Mouse (Mus musculus): ENCODE measurements around the gene Tenm2. TPM values are rescaled to one million over a fixed set of nuclear protein-coding genes. Genes with fewer than 3 reads are reported as not detected.

The Tenm2 gene
- polyA plus RNA-seq, 1 experiment from 2014 or later: 1.4 TPM

DNA sequence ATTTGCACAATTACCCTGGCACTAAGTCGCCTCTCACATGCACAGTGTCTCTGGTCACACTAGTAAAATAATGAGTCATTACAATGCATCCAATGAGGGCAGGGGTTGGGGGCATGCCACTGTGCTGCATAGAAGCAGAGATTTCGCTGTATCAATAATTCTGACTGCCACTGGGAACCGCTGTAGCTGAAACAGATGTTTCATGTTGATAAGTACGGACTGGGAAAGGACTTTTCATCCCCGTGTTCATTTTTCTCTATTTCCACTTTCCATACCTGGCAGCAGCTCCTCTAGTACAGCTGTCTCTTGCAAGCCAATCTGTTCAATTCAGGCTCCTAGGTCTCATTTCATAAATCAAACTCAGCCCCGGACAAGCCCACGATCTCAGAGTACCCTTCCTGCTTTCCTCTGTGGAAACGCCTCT lies 433.5 kb downstream of the Tenm2 start:
- Histone ChIP-seq H3K9me3 (replicated peaks) (no peaks in the 10 kb centered on the region), H3K4me1 (replicated peaks) (no peaks in the 10 kb centered on the region), H3K27me3 (replicated peaks) (no peaks in the 10 kb centered on the region), H3K36me3 (no peaks in the 10 kb centered on the region), H3K4me2 (no peak overlapping the region), H3K9ac (no peak overlapping the region), H3K4me3 (no peak overlapping the region), H3K27ac (ENCODE audit: poor library complexity, severe bottlenecking) (no peak overlapping the region)
- no peak for ATAC-seq (ENCODE audit: insufficient number of reproducible peaks, low FRiP score)
- WGBS: 69% methylated on average over 8 of the region's 8 CpGs

DNA sequence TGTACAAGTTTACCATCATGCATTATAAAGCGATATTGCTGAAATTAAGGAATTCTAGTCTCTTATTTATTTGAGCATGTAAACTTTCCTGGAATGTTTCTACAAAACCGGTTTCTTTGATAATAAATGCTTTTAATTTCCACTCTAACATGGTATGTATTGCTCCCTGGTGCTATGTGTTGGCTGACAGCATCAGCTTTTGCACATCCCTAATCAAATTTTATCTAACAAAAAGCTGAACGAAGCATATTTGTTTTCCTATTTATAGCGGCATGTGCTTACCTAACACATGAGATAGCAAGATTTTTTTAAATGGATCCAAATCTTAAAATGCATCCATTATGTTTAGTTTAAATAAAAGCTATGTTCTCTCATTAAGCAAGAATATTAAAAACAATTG lies 434.1 kb downstream of the Tenm2 start:
- H3K27ac ChIP-seq (ENCODE audit: poor library complexity, severe bottlenecking): no peak overlapping the region
- H3K27me3 ChIP-seq (replicated peaks): no peaks in the 10 kb centered on the region
- H3K9me3 ChIP-seq (replicated peaks): no peaks in the 10 kb centered on the region
- no peak for ATAC-seq (ENCODE audit: insufficient number of reproducible peaks, low FRiP score)
- H3K36me3 ChIP-seq: no peaks in the 10 kb centered on the region
- no peak overlapping the region for H3K4me2 ChIP-seq
- H3K4me1 ChIP-seq (replicated peaks): no peaks in the 10 kb centered on the region
- H3K9ac ChIP-seq: no peak overlapping the region
- WGBS: 70% methylated on average over 4 of the region's 4 CpGs
- no peak overlapping the region for H3K4me3 ChIP-seq

DNA sequence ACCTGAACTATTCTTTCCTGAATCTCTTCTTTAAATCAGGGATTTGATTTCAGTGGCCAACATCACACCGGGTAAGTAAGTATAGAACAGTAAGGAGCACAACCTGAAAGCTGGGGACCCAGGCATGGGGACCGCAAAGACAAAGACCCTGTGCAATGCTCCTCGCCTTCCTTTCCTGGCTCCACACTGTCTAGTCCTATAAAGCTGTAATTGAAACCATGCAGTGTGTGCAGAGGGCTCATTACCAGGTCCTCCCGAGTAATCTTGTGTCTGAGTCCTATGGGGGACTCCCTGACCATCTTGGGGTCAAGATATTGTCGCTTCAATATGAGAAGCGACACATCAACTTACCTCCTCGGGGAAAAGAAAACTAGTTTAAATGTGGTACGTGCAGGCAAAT lies 436.4 kb downstream of the Tenm2 start:
- ATAC-seq (ENCODE audit: insufficient number of reproducible peaks, low FRiP score): no peak
- Histone ChIP-seq H3K36me3 (no peaks in the 10 kb centered on the region), H3K4me3 (no peak overlapping the region), H3K9me3 (replicated peaks) (no peaks in the 10 kb centered on the region), H3K4me1 (replicated peaks) (no peaks in the 10 kb centered on the region), H3K27ac (ENCODE audit: poor library complexity, severe bottlenecking) (no peak overlapping the region), H3K9ac (no peak overlapping the region), H3K4me2 (no peak overlapping the region), H3K27me3 (replicated peaks) (no peaks in the 10 kb centered on the region)
- WGBS: 74% methylated on average over 8 of the region's 8 CpGs

DNA sequence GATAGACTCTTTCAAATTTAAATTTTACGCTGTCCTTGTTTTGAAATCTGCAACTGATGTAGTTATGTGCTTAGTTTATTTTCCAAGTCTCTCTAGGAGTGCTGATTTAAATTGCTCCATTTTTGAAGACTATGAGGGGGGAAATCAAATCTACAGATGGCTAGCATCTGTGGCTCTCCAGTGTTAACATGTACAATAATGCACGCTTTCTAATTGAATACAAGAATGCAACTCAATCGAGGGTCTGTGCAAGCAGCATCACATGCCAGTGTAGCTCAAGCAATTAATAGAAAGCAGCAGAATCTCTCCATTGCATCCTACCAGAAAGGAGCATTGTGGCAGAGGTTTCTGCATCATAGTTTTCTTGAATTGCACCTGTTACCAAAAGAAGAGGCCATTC lies 477.8 kb downstream of the Tenm2 start:
- Histone ChIP-seq H3K4me3 (no peak overlapping the region), H3K9ac (no peak overlapping the region), H3K4me1 (replicated peaks) (no peaks in the 10 kb centered on the region), H3K4me2 (no peak overlapping the region), H3K36me3 (no peaks in the 10 kb centered on the region), H3K9me3 (replicated peaks) (no peaks in the 10 kb centered on the region), H3K27me3 (replicated peaks) (no peaks in the 10 kb centered on the region), H3K27ac (ENCODE audit: poor library complexity, severe bottlenecking) (no peak overlapping the region)
- no peak for ATAC-seq (ENCODE audit: insufficient number of reproducible peaks, low FRiP score)
- WGBS: 77% methylated on average over 3 of the region's 3 CpGs

DNA sequence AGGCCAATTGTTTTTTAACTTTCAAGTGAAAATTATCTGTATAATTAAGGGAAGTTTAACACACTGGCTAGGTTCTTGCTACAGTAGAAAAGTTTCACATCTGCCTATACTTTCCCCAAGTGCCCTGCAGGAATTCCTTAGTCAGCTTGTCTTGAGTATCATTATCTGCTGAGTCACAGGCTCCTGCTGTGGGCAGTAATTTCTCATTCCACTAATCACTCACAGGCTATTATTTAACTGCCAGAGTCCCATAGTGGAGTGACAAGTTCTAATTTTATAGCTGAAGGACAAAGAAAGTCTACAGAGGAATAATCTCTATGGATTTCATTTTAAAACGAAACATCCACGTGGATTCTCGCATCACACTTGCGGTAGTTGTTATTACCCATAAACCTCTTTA lies 489.5 kb downstream of the Tenm2 start:
- H3K9ac ChIP-seq: no peak overlapping the region
- peaks cover 1% of the 10 kb centered on the region for H3K4me1 ChIP-seq (replicated peaks)
- H3K4me3 ChIP-seq: no peak overlapping the region
- H3K27me3 ChIP-seq (replicated peaks): no peaks in the 10 kb centered on the region
- no peak overlapping the region for H3K27ac ChIP-seq (ENCODE audit: poor library complexity, severe bottlenecking)
- ATAC-seq (ENCODE audit: insufficient number of reproducible peaks, low FRiP score): no peak
- no peaks in the 10 kb centered on the region for H3K36me3 ChIP-seq
- H3K9me3 ChIP-seq (replicated peaks): no peaks in the 10 kb centered on the region
- no peak overlapping the region for H3K4me2 ChIP-seq
- 86% methylated on average over 4 of the region's 4 CpGs for WGBS

DNA sequence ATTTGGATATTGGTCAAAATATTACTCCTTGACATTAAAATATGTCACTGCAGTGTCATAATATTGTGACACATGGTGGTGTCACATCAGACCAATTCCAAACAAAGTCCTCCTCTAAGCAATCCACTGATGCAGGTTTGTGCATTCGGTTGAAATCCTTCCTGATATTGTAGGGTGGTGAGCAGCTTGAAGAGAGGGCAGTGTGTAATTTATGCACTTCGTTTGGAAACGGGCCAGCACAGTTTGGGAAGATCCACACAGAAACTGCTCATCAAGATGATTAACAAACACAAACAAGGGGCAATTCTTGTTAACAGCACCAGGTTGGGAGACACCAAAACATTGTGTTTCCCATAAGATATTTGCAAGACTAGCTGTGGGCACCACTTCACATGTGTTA lies 508.0 kb downstream of the Tenm2 start:
- no peak overlapping the region for H3K9ac ChIP-seq
- ATAC-seq (ENCODE audit: insufficient number of reproducible peaks, low FRiP score): no peak

DNA sequence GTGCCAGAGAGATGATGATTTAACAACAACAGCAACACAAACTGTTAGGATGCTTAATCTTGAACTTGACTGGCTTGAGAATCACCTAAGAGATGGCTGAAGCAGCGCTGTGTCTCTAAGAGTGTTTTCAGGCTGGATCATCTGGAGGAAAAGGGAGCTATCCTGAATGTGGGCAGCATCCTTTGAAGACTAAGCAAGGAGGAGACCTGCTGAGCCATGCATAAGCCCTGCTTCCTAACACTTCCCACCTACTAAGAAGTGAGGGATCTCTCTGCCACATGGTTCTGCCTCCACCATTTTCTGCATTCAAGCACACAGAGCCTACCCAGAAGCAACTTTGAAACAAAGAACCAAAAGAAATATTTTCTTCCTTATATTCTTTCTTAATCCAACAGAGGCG lies 532.9 kb downstream of the Tenm2 start:
- H3K27ac ChIP-seq (ENCODE audit: poor library complexity, severe bottlenecking): no peak overlapping the region
- no peak overlapping the region for H3K9ac ChIP-seq
- no peaks in the 10 kb centered on the region for H3K27me3 ChIP-seq (replicated peaks)
- no peaks in the 10 kb centered on the region for H3K4me1 ChIP-seq (replicated peaks)
- no peak overlapping the region for H3K4me2 ChIP-seq
- no peak overlapping the region for H3K4me3 ChIP-seq
- no peak for ATAC-seq (ENCODE audit: insufficient number of reproducible peaks, low FRiP score)
- WGBS: 66% methylated on average over 2 of the region's 2 CpGs
- no peaks in the 10 kb centered on the region for H3K9me3 ChIP-seq (replicated peaks)
- H3K36me3 ChIP-seq: no peaks in the 10 kb centered on the region

More for the DNA sequence above, 508.0 kb downstream of the Tenm2 start:
- Histone ChIP-seq H3K27me3 (replicated peaks) (no peaks in the 10 kb centered on the region), H3K36me3 (no peaks in the 10 kb centered on the region), H3K4me2 (no peak overlapping the region), H3K9me3 (replicated peaks) (no peaks in the 10 kb centered on the region), H3K4me1 (replicated peaks) (0 out of 2 replicates have a peak, but pooled peaks cover 4% of the 10 kb centered on the region), H3K4me3 (no peak overlapping the region), H3K27ac (ENCODE audit: poor library complexity, severe bottlenecking) (no peak overlapping the region)
- WGBS: 76% methylated on average over 3 of the region's 3 CpGs

DNA sequence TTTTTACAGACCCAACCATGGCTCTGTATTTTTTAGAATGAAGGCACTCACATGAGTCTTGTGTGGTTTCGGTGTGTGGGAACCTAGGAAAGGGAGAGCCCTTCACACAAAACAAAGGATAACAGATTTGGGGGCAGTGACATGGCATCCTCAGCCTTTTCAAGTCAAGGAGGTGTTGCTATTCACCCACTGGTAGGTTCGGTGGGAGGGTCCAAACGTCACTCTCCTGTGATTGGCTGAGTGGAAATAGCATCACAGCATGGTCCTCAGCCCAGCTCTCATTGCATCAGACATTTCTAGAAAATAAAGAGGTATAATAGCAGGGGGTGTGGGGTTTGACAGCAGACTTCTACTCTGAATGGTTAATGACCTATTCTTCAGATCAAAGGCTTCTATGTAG lies 534.8 kb downstream of the Tenm2 start:
- Histone ChIP-seq H3K9ac (no peak overlapping the region), H3K36me3 (no peaks in the 10 kb centered on the region), H3K27me3 (replicated peaks) (no peaks in the 10 kb centered on the region), H3K4me2 (no peak overlapping the region), H3K9me3 (replicated peaks) (no peaks in the 10 kb centered on the region), H3K27ac (ENCODE audit: poor library complexity, severe bottlenecking) (no peak overlapping the region), H3K4me3 (no peak overlapping the region), H3K4me1 (replicated peaks) (no peaks in the 10 kb centered on the region)
- WGBS: 86% methylated on average over 3 of the region's 3 CpGs
- no peak for ATAC-seq (ENCODE audit: insufficient number of reproducible peaks, low FRiP score)

DNA sequence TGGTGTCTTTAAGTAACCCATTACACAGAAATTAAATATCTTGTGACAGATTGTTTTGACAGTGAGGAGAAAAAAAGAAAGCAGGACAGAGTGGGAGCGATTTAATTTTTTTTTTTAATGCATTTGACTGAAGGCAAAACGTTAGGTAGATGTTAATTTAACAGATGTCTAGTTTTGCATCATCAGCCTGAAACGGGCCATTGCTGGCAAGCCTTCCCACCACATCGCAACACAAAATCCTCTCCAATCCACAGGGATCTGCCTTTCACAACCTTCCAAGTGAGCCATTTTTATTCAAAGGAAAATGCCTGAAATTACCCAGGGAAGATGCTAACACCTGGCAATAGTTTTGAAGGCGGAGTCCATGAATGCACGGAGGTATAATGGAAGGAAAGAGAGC lies 535.6 kb downstream of the Tenm2 start:
- no peaks in the 10 kb centered on the region for H3K27me3 ChIP-seq (replicated peaks)
- ATAC-seq (ENCODE audit: insufficient number of reproducible peaks, low FRiP score): no peak
- H3K4me2 ChIP-seq: no peak overlapping the region

DNA sequence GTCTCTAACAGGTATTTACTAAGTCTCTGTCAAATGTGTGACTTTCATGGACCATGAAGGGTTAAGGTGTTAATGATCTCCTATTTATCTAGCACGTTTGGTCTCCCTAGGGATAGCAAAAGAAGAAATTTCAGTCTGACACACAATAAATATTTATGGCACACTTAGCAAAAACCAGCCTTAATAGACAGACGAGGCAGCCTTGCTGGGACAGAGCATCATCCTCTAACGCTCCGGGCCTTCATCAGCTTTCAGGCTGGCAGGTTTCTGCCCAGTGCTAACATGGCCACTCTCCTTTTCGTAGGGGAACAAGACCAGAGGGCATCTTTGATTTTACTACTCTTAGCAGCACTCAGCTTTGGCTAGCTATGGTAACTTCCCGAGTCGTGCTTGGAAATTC lies 537.5 kb downstream of the Tenm2 start:
- H3K9ac ChIP-seq: no peak overlapping the region
- no peaks in the 10 kb centered on the region for H3K4me1 ChIP-seq (replicated peaks)
- H3K36me3 ChIP-seq: no peaks in the 10 kb centered on the region
- no peak overlapping the region for H3K4me2 ChIP-seq
- no peak overlapping the region for H3K4me3 ChIP-seq
- no peaks in the 10 kb centered on the region for H3K9me3 ChIP-seq (replicated peaks)
- WGBS: 71% methylated on average over 7 of the region's 7 CpGs
- no peak for ATAC-seq (ENCODE audit: insufficient number of reproducible peaks, low FRiP score)
- no peak overlapping the region for H3K27ac ChIP-seq (ENCODE audit: poor library complexity, severe bottlenecking)
- no peaks in the 10 kb centered on the region for H3K27me3 ChIP-seq (replicated peaks)

More for the DNA sequence above, 535.6 kb downstream of the Tenm2 start:
- Histone ChIP-seq H3K9me3 (replicated peaks) (no peaks in the 10 kb centered on the region), H3K4me1 (replicated peaks) (no peaks in the 10 kb centered on the region), H3K36me3 (no peaks in the 10 kb centered on the region), H3K9ac (no peak overlapping the region), H3K27ac (ENCODE audit: poor library complexity, severe bottlenecking) (no peak overlapping the region), H3K4me3 (no peak overlapping the region)
- 85% methylated on average over 6 of the region's 6 CpGs for WGBS

DNA sequence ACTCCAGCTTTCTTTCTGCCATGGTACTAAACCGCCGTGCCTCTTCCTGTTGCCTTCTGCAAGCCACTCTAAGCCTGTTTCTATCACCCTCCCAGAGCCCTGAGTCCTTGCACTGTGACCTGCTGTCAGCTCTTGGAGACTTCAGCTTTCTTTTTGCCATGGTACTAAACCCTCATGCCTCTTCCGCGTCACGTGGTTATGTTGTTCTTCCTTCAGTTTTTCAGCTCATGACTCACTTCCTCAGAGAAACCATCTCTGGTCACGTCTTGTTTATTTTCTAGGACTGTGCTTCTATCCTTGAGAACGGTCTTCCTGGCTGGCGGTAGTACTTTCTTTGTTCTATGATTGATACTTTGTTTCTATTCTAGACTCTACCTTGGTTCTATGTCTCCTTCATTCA lies 537.9 kb downstream of the Tenm2 start:
- Histone ChIP-seq H3K4me2 (no peak overlapping the region), H3K9me3 (replicated peaks) (no peaks in the 10 kb centered on the region), H3K27me3 (replicated peaks) (no peaks in the 10 kb centered on the region), H3K27ac (ENCODE audit: poor library complexity, severe bottlenecking) (no peak overlapping the region), H3K36me3 (no peaks in the 10 kb centered on the region), H3K4me3 (no peak overlapping the region), H3K4me1 (replicated peaks) (no peaks in the 10 kb centered on the region), H3K9ac (no peak overlapping the region)
- ATAC-seq (ENCODE audit: insufficient number of reproducible peaks, low FRiP score): no peak
- 66% methylated on average over 8 of the region's 8 CpGs for WGBS

DNA sequence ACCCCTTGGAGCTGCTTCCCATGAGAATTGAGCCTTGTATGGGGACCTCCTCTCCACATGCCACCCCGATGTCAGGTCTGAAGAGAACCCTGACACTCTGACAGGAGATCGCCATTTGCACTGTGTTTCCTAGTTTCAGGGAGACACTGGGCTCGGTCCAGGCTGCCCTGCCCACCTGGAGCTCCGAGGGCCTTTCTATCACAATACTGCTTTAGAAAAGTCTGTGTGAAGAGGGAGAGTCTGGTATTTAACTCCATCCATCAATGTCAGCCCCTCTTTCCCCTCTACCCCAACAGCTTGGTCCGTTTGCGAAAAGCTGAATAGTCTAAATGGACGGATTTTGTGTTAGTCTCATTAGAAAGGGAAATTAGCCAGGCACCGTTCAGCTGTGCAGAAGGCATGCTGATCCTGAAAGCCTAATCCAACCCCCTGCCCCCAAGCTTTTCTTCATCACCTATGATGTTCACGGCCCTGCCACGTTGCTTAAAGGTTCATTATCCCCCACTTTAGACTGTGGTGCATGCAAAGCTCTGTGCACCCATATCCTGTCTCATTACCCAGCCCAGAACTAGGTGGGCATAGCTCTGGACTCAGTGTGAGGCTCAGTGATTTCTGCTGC lies 538.6 kb downstream of the Tenm2 start:
- Histone ChIP-seq H3K9ac (no peak overlapping the region), H3K27me3 (replicated peaks) (no peaks in the 10 kb centered on the region), H3K4me1 (replicated peaks) (no peaks in the 10 kb centered on the region), H3K4me2 (no peak overlapping the region), H3K9me3 (replicated peaks) (no peaks in the 10 kb centered on the region), H3K4me3 (no peak overlapping the region), H3K36me3 (no peaks in the 10 kb centered on the region), H3K27ac (ENCODE audit: poor library complexity, severe bottlenecking) (no peak overlapping the region)
- ATAC-seq (ENCODE audit: insufficient number of reproducible peaks, low FRiP score): no peak
- 65% methylated on average over 10 of the region's 10 CpGs for WGBS

Data from heart, embryonic 12.5 days (tissue).